Mouse (Mus musculus) cerebellum, postnatal 36 days (tissue): ENCODE data around the gene H2-M2.
"Not testable (repeated sequence)": the region's sequence is repeated elsewhere in the genome, so short reads cannot be mapped to it uniquely, and the experiment has no call there.

Source experiments
- DNase-seq, 2 experiments: peaks; one replicate each; pipeline ENCODE4 v3.0.0; 2021 to 2022; ENCODE audit warnings: mixed read lengths in 2 of 2

Gene H2-M2

DNA sequence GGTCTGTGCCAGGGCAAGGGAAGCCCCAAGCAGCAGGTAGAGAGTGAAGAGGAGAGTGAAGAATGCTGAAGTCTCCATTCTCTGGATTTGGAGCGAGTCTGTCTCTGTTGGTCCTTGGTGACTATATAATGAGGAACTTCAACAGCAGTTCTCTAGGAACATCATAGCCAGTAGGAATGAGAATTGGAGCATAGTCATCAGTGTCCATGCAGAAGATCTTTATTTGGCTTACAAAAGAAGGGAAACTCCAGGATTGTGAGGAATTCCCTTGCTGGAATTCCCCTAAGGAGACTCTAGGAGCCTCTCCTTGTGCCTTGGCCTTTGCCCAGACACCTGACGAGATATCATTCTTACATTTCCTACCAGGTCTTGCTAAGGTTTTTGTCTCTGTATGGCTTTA, at the start of gene H2-M2:
Gene H2-M2 (minus strand): TSS at position 101 of the 400 bp plus-strand sequence.
- DNase-seq = no peak

GRCm38 (mm10) chr17:37525427-37525826, 42.1 kb upstream of the H2-M2 start:
- DNase-seq = not testable (repeated sequence)

DNA sequence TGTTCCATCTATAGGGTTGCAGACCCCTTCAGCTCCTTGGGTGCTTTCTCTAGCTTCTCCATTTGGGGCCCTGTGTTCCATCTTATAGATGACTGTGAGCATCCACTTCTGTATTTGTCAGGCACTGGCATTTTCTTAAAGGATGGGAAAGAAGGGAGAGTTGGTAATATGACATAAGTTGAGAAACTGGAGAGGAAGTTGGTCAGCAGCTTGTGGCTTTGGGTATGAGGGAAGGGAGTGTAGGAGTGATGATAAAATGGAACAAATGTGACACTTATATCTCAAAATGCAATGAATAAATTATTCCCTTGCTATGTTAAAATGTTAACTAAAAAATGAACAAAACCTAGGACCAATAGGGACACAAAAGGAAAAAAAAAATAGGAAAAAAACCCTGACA, 41.3 kb upstream of the H2-M2 start:
- not testable (repeated sequence) for DNase-seq

DNA sequence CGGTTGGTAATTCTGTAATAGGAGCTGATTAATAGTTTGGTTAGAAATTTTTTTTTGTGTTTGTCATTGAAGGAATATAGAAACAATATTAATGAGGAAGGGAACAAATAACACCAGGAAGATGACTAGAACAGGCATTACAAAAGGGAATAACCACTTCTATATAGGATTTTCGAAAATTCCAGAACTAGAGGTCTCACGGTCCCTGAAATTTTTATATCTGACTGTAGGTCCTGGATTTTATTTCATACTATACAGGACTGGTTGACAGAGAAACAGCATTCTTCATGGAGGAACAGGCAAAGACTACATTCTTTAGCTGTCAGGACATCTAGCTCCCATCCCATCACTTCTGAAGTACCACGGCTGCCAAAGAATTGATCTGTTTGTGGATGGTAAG, 24.4 kb upstream of the H2-M2 start, which contains the start of gene Olfr111:
Gene Olfr111 (plus strand): TSS at position 301 of the 400 bp plus-strand sequence.
- no peak for DNase-seq

GRCm38 (mm10) chr17:37491930-37492518, 8.7 kb upstream of the H2-M2 start, which contains the start of gene Olfr110:
Gene Olfr110, plus strand, starts transcription at chr17:37492468.
- no peak for DNase-seq

- no peak for DNase-seq
Observed at GRCm38 (mm10) chr17:37458616-37459015, 24.7 kb downstream of the H2-M2 start, which contains the start of gene Olfr109. Gene Olfr109, plus strand, starts transcription at chr17:37458916.

DNA sequence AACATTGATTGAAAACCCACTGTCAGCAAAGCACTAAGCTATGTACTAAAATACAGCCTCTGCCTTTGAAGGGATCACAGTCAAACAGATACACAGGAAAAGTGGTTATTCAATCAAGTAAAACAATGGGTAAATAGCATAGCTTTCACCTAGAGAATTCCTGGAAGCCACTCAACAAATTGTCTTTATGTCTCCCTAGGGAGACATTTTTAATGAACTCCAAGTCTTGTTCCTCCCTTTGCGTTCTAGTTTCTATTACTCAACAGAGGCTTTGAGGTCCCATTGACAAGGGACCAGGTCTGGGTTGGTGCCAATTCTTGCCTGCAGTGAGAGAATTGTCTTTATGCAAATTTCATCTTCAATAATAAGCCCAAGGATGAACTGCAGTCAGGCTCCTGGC, 38.2 kb downstream of the H2-M2 start, which contains the start of gene Olfr108:
Gene Olfr108 (plus strand): TSS at position 301 of the 400 bp plus-strand sequence.
- DNase-seq = no peak
